Mouse (Mus musculus) forebrain, embryonic 14.5 days (tissue): ENCODE data around the gene Hk2. TPM values are rescaled to one million over a fixed set of nuclear protein-coding genes. Genes with fewer than 3 reads are reported as not detected.
"Not testable (repeated sequence)": the region's sequence is repeated elsewhere in the genome, so short reads cannot be mapped to it uniquely, and the experiment has no call there.

Source experiments
- ATAC-seq: fragments of 200-750 bp; cut with Nextera tagmentation; 2 replicates; pipeline ENCODE4 v1.8.0; 2017; ENCODE audit warnings: mild to moderate bottlenecking, moderate library complexity
- DNase-seq: peaks from one replicate; pipeline ENCODE4 v3.0.0-alpha.2; 2015; ENCODE audit warnings: low spot score
- H3K27ac ChIP-seq: fragments of 300-500 bp; sonication (generic); 2 replicates; pipeline ENCODE4 v1.5.1; 2014; ENCODE audit warnings: low read depth, mild to moderate bottlenecking, control low read depth, low read length, moderate library complexity
- H3K27me3 ChIP-seq: fragments of 300-500 bp; sonication (generic); replicated peaks from 2 replicates; pipeline ENCODE4 v1.6.1; 2014; ENCODE audit warnings: low read length, control low read depth, mixed read lengths; ENCODE audit not compliant: control insufficient read depth, insufficient read depth
- H3K36me3 ChIP-seq: fragments of 300-500 bp; sonication (generic); 2 replicates; pipeline ENCODE4 v1.6.1; 2014; ENCODE audit warnings: low read length, control low read depth; ENCODE audit not compliant: control insufficient read depth, insufficient read depth
- H3K4me1 ChIP-seq: fragments of 300-500 bp; sonication (generic); 2 replicates; pipeline ENCODE4 v1.6.1; 2014; ENCODE audit warnings: antibody characterized with exemption, low read length, control low read depth; ENCODE audit not compliant: control insufficient read depth, insufficient read depth
- H3K4me2 ChIP-seq: fragments of 300-500 bp; sonication (generic); 2 replicates; pipeline ENCODE4 v1.6.1; 2014; ENCODE audit warnings: mild to moderate bottlenecking, control low read depth, low read length
- H3K4me3 ChIP-seq: fragments of 300-500 bp; sonication (generic); 2 replicates; pipeline ENCODE4 v1.5.1; 2014; ENCODE audit warnings: low read depth, low read length, control low read depth
- H3K9ac ChIP-seq: fragments of 300-500 bp; sonication (generic); 2 replicates; pipeline ENCODE4 v1.6.1; 2014; ENCODE audit warnings: mild to moderate bottlenecking, low read length, control low read depth, moderate library complexity
- H3K9me3 ChIP-seq: fragments of 300-500 bp; sonication (generic); replicated peaks from 2 replicates; pipeline ENCODE4 v1.6.1; 2016; ENCODE audit warnings: low read length, control low read depth, mixed read lengths; ENCODE audit not compliant: control insufficient read depth
- WGBS: fragments of 180-500 bp; shearing (Covaris S2); extraction: QIAGEN DNeasy Blood & Tissue Kit; methylation state at CpG from one replicate; pipeline ENCODE4 v1.1.7; 2014; 5-methylcytosine and 5-hydroxymethylcytosine counted together
- polyA plus RNA-seq: library from polyadenylated mRNA; unstranded; fragments of >200 nt; fragmentation: Nextera tagmentation; extraction: Ambion mirVana; gene quantifications from 2 replicates; pipeline ENCODE4 v1.2.1, GENCODE M21; 2014

Hk2 gene
- polyA plus RNA-seq, 1 experiment from 2014 or later, result 5.5 TPM

GRCm38 (mm10) chr6:82702593-82703017, 71.6 kb downstream of the Hk2 start:
- no peak overlapping the region for H3K4me3 ChIP-seq
- H3K36me3 ChIP-seq, result no peaks in the 10 kb centered on the region
- ATAC-seq (peak; percentile 95), DNase-seq (peak; percentile 93)
- H3K27ac ChIP-seq, result no peak overlapping the region
- no peaks in the 10 kb centered on the region for H3K9me3 ChIP-seq
- H3K4me1 ChIP-seq, result no peaks in the 10 kb centered on the region
- H3K4me2 ChIP-seq, result no peak overlapping the region
- no peaks in the 10 kb centered on the region for H3K27me3 ChIP-seq
- H3K9ac ChIP-seq, result no peak overlapping the region
- whole genome bisulfite sequencing, result 32% methylated on average over 16 of the region's 16 CpGs

GRCm38 (mm10) chr6:82701296-82701695, 73.0 kb downstream of the Hk2 start:
- DNase-seq (no peak), ATAC-seq (no peak)
- Histone ChIP-seq H3K4me3 (no peak overlapping the region), H3K27ac (no peak overlapping the region), H3K27me3 (no peaks in the 10 kb centered on the region), H3K4me1 (no peaks in the 10 kb centered on the region), H3K9me3 (no peaks in the 10 kb centered on the region), H3K9ac (no peak overlapping the region), H3K4me2 (no peak overlapping the region), H3K36me3 (no peaks in the 10 kb centered on the region)
- WGBS, result 71% methylated on average over 6 of the region's 6 CpGs

DNA sequence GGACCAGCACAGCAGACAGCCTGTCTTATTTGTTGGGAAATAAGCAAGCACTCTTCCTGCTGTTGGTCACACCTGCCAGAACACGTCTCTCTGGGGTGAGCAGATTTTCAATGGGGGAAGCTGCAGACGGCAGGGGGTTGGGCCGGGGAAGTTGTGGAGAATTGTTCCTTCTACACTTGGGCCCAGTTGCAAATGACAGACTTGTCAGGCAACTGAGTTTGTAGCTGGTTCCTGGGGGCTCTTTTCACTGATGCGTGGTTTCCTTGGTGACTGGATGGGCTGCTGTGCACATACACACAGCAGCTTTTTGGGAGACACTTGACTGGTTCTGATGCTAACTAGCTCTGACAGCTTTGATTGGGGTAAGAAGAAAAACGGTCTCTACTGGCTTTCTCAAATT, 74.4 kb downstream of the Hk2 start:
- 21% methylated on average over 5 of the region's 5 CpGs for WGBS
- no peak for ATAC-seq
- no peak overlapping the region for H3K4me3 ChIP-seq
- H3K27me3 ChIP-seq, result no peaks in the 10 kb centered on the region
- no peak overlapping the region for H3K9ac ChIP-seq
- H3K4me1 ChIP-seq, result no peaks in the 10 kb centered on the region
- no peak overlapping the region for H3K27ac ChIP-seq
- no peaks in the 10 kb centered on the region for H3K36me3 ChIP-seq
- DNase-seq, result no peak
- H3K9me3 ChIP-seq, result no peaks in the 10 kb centered on the region
- H3K4me2 ChIP-seq, result no peak overlapping the region

- no peaks in the 10 kb centered on the region for H3K4me1 ChIP-seq
- no peak overlapping the region for H3K9ac ChIP-seq
- no peak overlapping the region for H3K4me3 ChIP-seq
- H3K27ac ChIP-seq, result no peak overlapping the region
- no peaks in the 10 kb centered on the region for H3K9me3 ChIP-seq
- DNase-seq (no peak), ATAC-seq (no peak)
- no peaks in the 10 kb centered on the region for H3K27me3 ChIP-seq
- no peaks in the 10 kb centered on the region for H3K36me3 ChIP-seq
- H3K4me2 ChIP-seq, result no peak overlapping the region
- WGBS, result 95% methylated on average over 3 of the region's 3 CpGs
Observed at GRCm38 (mm10) chr6:82696736-82697135, 77.5 kb downstream of the Hk2 start.

- Histone ChIP-seq H3K4me1 (no peaks in the 10 kb centered on the region), H3K27me3 (no peaks in the 10 kb centered on the region), H3K9me3 (no peaks in the 10 kb centered on the region), H3K4me3 (no peak overlapping the region), H3K9ac (no peak overlapping the region), H3K36me3 (no peaks in the 10 kb centered on the region), H3K4me2 (no peak overlapping the region), H3K27ac (no peak overlapping the region)
- no peak for ATAC-seq
- 39% methylated on average over 13 of the region's 13 CpGs for WGBS
- peak; percentile 22 for DNase-seq
Observed at GRCm38 (mm10) chr6:82694668-82695067, 79.6 kb downstream of the Hk2 start.

GRCm38 (mm10) chr6:82689474-82689873, 84.8 kb downstream of the Hk2 start:
- no peak overlapping the region for H3K9ac ChIP-seq
- ATAC-seq, result no peak
- H3K9me3 ChIP-seq, result no peaks in the 10 kb centered on the region
- H3K27me3 ChIP-seq, result no peaks in the 10 kb centered on the region
- H3K27ac ChIP-seq, result no peak overlapping the region
- H3K4me3 ChIP-seq, result no peak overlapping the region
- H3K4me1 ChIP-seq, result no peaks in the 10 kb centered on the region
- H3K36me3 ChIP-seq, result no peaks in the 10 kb centered on the region
- DNase-seq, result no peak
- H3K4me2 ChIP-seq, result no peak overlapping the region
- WGBS, result 84% methylated on average over 4 of the region's 4 CpGs

DNA sequence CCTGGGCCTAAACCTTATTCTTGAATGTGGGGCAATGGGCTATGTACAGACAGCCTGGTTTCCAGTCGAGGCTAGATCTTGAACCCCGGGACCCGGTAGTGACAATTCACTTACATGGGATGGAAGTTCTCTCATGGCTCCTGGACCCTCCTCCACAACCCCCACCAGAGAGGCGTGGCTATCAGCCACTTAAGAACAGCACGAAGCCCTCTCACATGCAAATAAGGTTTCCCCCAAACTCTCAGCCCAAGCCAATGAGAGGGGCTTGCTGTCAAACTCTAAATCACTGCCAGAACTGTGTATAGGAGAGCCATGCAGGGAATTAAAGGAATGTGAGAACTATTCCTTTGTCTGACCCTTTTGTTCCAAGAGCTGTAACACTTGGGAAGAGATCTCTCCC, 85.7 kb downstream of the Hk2 start:
- not testable (repeated sequence) for H3K4me3 ChIP-seq, H3K9me3 ChIP-seq, H3K9ac ChIP-seq, H3K4me1 ChIP-seq, H3K4me2 ChIP-seq, ATAC-seq, H3K27me3 ChIP-seq, H3K27ac ChIP-seq, H3K36me3 ChIP-seq
- WGBS, result 42% methylated on average over 5 of the region's 5 CpGs
- DNase-seq, result peak; percentile 9

- Histone ChIP-seq H3K27ac (no peak overlapping the region), H3K36me3 (no peaks in the 10 kb centered on the region), H3K4me2 (no peak overlapping the region), H3K9me3 (no peaks in the 10 kb centered on the region), H3K27me3 (no peaks in the 10 kb centered on the region), H3K4me3 (no peak overlapping the region), H3K4me1 (no peaks in the 10 kb centered on the region), H3K9ac (no peak overlapping the region)
- DNase-seq, result no peak
- no peak for ATAC-seq
Observed at GRCm38 (mm10) chr6:82684136-82684535, 90.1 kb downstream of the Hk2 start.

- H3K9me3 ChIP-seq, H3K4me3 ChIP-seq, ATAC-seq, H3K9ac ChIP-seq, H3K27me3 ChIP-seq, H3K36me3 ChIP-seq, H3K4me1 ChIP-seq, H3K4me2 ChIP-seq, DNase-seq, H3K27ac ChIP-seq: not testable (repeated sequence)
- WGBS, result 84% methylated on average over 2 of the region's 2 CpGs
Observed at GRCm38 (mm10) chr6:82679286-82679685, 95.0 kb downstream of the Hk2 start.
